Mouse (Mus musculus) ovary, postnatal 10 days (tissue): Measurements from ENCODE around the gene Osbpl6.

Source experiments
- DNase-seq: peaks from one replicate; pipeline ENCODE4 v3.0.0; 2022; ENCODE audit warnings: low spot score

Gene Osbpl6

GRCm38 (mm10) chr2:76498891-76499290, 92.6 kb downstream of the Osbpl6 start:
- DNase-seq = no peak

- DNase-seq = no peak
Observed at GRCm38 (mm10) chr2:76504122-76504839, 98.0 kb downstream of the Osbpl6 start.

DNA sequence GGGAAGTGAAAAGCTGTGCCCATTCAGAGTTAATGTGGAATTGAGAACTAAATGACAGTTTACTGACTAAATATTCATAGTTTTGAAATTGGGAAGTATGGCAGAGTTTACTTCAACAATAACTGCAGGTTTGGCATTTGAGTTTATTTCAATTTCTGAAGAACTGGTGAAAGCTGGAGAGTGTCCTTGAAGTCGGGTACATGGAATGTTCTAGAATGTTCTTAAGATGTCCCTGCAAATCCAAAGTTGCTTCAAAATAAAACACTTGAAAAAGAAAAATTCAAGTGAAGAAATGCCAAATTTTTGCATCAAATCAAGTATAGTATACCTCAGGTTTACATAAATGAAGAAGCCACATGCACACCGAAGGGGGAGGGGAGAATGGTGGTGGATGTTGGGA, 98.7 kb downstream of the Osbpl6 start:
- DNase-seq = no peak

DNA sequence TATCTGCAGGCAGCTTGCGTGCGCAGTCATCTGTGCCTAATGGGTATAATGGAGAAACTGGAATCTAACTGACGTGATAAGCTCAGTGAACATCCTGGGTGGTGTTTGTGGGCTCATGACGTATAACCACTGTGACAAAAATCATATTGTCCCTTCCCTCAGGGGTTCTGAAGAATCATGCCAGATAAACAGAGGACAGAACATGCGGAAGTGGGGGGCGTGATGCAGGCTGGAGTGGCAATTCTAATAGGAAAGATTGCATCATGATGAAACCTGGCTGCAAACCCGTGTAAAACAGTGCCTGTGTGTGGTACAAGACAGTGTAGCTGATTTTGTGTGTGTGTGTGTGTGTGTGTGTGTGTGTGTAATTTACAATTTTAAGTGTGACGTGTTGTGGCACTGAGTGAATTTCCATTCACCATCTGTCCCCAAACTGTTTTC, 105.0 kb downstream of the Osbpl6 start:
- DNase-seq = no peak

DNA sequence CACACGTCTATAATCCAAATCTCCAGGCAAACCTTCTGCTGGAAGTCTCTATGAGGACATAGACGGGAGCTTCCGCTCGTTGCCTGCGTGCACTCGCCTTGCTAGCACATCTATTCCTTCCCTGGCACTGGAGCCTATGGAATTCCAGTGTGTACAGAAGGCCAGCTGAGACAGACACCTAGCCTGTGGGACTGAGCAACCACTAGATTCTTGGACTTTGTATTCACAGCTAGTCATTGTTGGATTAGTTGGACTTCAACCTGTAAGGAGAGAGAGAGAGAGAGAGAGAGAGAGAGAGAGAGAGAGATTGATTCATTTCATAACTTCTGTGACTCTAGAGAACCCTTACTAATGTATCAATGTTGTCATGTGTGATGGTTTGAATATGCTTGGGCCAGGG, 105.8 kb downstream of the Osbpl6 start:
- DNase-seq = no peak

DNA sequence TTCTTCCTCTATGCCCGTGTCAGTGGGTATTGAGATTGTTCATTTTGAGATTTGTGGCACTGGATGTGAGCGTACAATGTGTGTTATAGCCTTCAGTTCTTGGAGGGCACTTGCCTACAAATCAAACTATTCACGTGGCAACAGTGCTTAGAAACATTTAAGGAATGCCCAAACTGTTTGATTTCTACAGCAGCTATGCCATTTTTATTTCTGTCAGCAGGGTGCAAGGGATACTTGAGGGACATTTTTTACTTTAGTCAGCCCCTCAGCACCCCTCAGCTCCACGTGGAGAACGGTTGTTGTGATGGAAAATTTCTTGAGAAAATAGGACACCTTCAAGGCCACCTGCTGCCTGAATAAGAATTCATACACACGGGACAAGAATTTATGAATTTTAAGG, 106.6 kb downstream of the Osbpl6 start:
- DNase-seq = no peak

- DNase-seq = no peak
Observed at GRCm38 (mm10) chr2:76513296-76513695, 107.0 kb downstream of the Osbpl6 start.

DNA sequence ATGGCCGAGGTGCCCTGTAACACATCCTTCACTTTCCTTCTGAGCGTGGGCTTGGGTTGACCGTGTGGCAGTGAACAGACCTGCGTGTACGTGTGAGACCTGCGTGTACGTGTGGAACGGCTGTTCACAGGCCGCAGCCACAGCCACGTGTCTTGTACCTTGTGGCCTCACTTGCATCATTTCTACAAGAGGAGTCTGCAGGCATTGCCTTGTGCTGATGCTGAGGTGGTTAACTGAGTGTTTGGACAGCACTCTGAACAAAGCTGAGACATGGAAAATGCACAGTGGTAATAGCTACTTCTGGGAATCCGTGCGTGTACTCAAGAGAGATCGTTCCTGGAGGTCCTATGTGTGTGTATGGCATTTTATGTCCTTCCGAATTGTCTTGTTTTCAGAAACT, 111.2 kb downstream of the Osbpl6 start:
- DNase-seq = no peak

- DNase-seq = no peak
Observed at GRCm38 (mm10) chr2:76518407-76519063, 112.2 kb downstream of the Osbpl6 start.

DNA sequence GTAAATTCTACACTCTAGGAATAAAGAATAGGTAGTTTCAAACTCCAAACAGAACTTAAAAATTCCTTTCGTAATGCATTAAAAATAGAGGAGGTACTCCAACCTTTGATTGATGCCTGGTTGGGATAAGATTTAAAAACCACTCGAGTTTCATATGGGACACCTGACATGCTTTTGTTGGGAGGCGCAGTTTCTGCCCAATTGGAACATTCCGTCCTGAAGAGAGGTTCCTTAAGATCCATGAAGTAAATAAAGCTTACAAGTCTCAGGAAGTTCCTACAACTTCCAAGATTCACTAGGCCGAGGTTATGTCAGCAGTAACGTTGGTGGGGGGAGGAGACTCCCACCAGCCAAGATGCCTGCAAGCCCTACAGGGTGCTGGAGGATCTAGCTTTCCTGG, 115.3 kb downstream of the Osbpl6 start:
- DNase-seq = no peak

GRCm38 (mm10) chr2:76524451-76524850, 118.1 kb downstream of the Osbpl6 start:
- no peak for DNase-seq

DNA sequence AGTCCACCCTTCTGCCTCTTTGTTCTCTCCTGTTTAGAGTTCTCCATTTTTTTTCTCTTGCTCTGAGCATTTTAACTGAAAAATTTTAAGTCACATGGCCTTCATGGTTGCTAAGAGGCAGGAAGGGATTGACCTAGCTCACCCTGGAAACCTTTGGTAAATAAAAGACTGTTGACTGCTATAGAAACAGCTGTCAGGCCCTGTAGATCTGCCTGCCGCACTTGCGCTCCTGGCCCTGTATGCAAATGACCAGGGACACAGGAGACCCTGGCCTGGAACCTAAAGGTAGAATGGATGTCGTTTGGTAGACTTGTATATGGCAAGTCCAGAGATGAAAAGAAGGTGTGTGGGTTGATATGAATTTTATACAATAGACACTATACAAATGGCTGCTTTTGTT, 119.3 kb downstream of the Osbpl6 start:
- no peak for DNase-seq

DNA sequence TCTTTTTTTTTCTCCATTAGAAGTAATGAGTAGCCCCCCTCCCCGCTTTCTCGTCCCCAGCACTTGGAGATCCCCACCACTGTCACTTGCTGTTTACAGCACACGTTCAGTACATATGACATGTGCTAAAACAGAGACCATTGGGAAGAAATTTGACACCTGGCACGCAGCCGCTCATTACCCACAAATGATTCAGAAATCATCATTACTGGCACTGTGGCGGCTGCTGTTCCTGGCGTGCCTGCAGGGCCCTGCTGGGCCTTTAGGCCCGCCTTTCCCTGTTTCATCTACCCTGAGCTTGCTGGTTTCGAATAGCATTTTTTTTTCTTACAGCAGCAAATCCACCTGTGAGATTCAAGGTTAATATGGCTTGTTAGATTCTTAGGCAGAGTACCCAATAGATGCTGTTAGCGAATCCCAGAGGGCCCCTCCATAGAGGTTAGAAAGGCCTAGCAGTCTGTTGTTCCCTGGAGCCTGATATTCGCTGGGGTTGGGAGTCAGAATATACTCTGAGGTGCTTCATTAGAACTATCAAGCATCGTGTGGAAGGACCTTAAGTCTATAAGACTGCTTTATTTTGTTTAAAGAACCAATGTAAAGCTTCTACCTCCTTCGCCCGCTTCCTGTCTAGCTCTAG, 126.3 kb downstream of the Osbpl6 start:
- DNase-seq = no peak

- no peak for DNase-seq
Observed at GRCm38 (mm10) chr2:76534932-76535331, 128.6 kb downstream of the Osbpl6 start.

GRCm38 (mm10) chr2:76541900-76542299, 135.6 kb downstream of the Osbpl6 start:
- no peak for DNase-seq

- no peak for DNase-seq
Observed at GRCm38 (mm10) chr2:76542921-76543320, 136.6 kb downstream of the Osbpl6 start.

DNA sequence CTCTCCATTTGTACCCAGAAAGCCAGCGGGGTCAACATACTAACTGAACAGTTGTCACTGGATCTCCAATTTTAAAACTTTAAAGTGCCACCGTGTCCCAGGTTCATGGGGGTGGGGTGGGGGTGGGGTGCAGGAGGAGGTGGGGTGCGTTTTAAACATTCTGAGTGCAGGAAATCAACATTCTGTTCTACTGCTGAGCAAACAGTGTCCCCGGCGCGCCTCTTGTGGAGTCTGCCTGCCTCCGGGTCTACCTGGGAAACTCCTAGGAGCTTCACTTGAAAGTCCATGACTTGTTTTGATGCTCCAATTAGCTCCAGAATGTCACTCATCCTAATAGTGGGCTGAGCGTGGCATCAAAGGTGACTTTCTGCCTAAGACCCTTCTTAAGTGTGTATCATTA, 139.2 kb downstream of the Osbpl6 start:
- no peak for DNase-seq

DNA sequence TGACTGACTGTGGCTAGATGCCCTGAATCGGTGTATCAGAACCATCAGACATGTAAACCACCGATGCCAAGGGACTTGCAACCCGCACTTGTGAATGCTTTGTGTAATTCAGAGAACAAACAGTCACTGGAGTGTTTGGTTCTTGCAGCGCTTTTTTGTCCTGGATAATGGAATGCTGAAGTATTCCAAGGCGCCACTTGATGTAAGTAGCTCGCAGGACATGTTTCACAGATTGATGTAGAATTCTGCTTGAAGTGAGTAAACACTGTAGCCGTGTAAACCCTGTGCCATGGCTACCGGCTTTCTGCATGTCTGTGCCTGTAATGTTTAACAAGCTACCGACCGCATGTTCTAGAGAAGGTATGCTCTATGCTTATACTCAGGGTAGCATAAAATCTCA, 141.9 kb downstream of the Osbpl6 start:
- no peak for DNase-seq

GRCm38 (mm10) chr2:76548836-76549235, 142.5 kb downstream of the Osbpl6 start:
- DNase-seq = no peak

DNA sequence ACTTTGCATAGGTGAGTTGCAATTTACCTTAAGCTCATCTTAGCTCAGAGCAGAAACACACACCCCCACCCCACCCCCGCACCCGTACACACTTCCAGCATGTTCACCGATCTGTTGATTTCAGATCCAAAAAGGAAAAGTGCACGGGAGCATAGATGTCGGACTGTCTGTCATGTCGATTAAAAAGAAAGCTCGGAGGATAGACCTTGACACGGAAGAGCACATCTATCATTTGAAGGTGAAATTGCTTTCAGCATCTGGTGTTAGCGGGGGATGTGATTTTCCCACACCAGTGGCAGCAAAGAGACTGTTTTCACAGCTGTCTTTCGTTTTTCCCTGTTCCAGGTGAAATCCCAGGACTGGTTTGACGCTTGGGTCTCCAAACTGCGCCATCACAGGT, 143.0 kb downstream of the Osbpl6 start:
- DNase-seq = no peak

- no peak for DNase-seq
Observed at GRCm38 (mm10) chr2:76555852-76556558, 149.7 kb downstream of the Osbpl6 start.

GRCm38 (mm10) chr2:76560146-76560545, 153.8 kb downstream of the Osbpl6 start:
- no peak for DNase-seq

GRCm38 (mm10) chr2:76563862-76564261, 157.6 kb downstream of the Osbpl6 start:
- DNase-seq = no peak
